Mouse (Mus musculus) embryonic fibroblast, embryonic 13.5 days (primary cell): ENCODE data around the gene Pltp. TPM values are rescaled to one million over a fixed set of nuclear protein-coding genes. Genes with fewer than 3 reads are reported as not detected.
"Not testable (repeated sequence)": the region's sequence is repeated elsewhere in the genome, so short reads cannot be mapped to it uniquely, and the experiment has no call there.

Experiments
- H3K27ac ChIP-seq: 2 replicates; pipeline ENCODE4 v1.5.1; 2012; ENCODE audit warnings: low read length, control low read depth, inconsistent platforms; ENCODE audit not compliant: insufficient read depth
- H3K4me1 ChIP-seq: 2 replicates; pipeline ENCODE4 v1.6.1; 2011; ENCODE audit warnings: low read length; ENCODE audit not compliant: control insufficient read depth, insufficient read depth
- H3K4me3 ChIP-seq: 2 replicates; pipeline ENCODE4 v1.5.1; 2011; ENCODE audit warnings: mild to moderate bottlenecking, control low read depth, low read length; ENCODE audit not compliant: insufficient read depth
- CTCF ChIP-seq: IDR thresholded peaks from 2 replicates; pipeline ENCODE4 v1.5.1; 2011; ENCODE audit warnings: mild to moderate bottlenecking, control low read depth, low read length, moderate library complexity, borderline replicate concordance; ENCODE audit not compliant: insufficient read depth
- POLR2A ChIP-seq: IDR thresholded peaks from 2 replicates; pipeline ENCODE4 v1.6.1; 2011; ENCODE audit warnings: low read depth, mild to moderate bottlenecking, control low read depth, low read length, moderate library complexity
- polyA plus RNA-seq: library from polyadenylated mRNA; stranded (reverse); fragments of >200 nt; gene quantifications from 2 replicates; pipeline ENCODE4 v1.2.4, GENCODE M21; 2011; ENCODE audit warnings: low read depth; ENCODE audit not compliant: missing spikeins, insufficient read length

Gene Pltp
- polyA plus RNA-seq, 1 experiment, result 39.5 TPM

GRCm38 (mm10) chr2:164867566-164867965 lies 10.1 kb upstream of the Pltp start:
- Histone ChIP-seq H3K4me3 (no peak overlapping the region), H3K4me1 (peaks cover 6% of the 10 kb centered on the region), H3K27ac (no peak overlapping the region)
- TF ChIP-seq CTCF (peak; percentile 26; the same call in 1 of the 2 replicates), POLR2A (no peak)

GRCm38 (mm10) chr2:164866741-164867551 lies 9.4 kb upstream of the Pltp start:
- H3K4me1 ChIP-seq, result peaks cover 7% of the 10 kb centered on the region
- no peak overlapping the region for H3K4me3 ChIP-seq
- H3K27ac ChIP-seq, result no peak overlapping the region
- no peak for TF ChIP-seq POLR2A

DNA sequence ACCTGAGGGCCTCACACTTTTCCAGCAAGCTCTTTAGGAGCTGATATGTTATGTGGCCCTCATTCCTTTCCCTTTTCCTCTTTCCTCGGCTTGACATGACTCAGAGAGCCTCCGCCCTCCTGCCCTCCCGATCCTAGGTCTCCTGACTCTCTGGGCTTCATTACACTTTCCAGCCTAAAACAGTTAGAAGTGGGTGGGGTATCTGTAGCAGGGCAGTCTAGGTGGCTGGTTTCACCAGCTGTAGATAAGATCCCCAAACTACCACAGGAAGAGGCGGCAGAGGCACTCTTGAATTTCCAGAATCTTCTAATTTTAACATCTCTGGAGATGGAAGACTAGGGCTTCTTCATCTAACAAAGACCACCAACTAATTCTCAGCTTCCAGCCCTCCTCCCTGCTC lies 7.1 kb upstream of the Pltp start:
- Histone ChIP-seq H3K4me3 (no peak overlapping the region), H3K27ac (no peak overlapping the region), H3K4me1 (peaks cover 12% of the 10 kb centered on the region)
- TF ChIP-seq CTCF (no peak), POLR2A (no peak)

DNA sequence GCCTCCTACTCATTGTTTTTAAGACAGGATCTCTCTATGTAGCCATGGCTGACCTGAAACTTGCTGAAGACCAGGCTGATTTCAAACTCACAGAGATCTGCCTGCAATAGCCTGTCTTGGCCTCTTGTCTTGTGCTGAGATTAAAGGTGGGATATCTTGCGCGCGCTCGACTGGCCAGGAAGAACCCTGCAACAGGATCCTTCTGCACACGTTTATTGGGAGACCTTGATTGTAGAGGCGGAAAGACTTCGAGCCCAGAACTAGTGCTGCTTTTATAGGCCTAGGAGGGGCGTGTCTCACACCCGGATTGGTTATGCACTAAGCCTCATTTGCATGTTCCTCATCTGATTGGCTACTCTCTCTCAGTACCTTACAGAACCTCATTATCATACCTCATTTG lies 5.9 kb upstream of the Pltp start:
- peaks cover 12% of the 10 kb centered on the region for H3K4me1 ChIP-seq
- H3K27ac ChIP-seq, H3K4me3 ChIP-seq: not testable (repeated sequence)

GRCm38 (mm10) chr2:164862179-164862861 lies 4.8 kb upstream of the Pltp start:
- Histone ChIP-seq H3K27ac (peak overlapping the region; percentile 29; the same call in 1 of the 2 replicates), H3K4me3 (no peak overlapping the region), H3K4me1 (peaks cover 12% of the 10 kb centered on the region)
- TF ChIP-seq POLR2A, result no peak
- no peak for TF ChIP-seq CTCF

DNA sequence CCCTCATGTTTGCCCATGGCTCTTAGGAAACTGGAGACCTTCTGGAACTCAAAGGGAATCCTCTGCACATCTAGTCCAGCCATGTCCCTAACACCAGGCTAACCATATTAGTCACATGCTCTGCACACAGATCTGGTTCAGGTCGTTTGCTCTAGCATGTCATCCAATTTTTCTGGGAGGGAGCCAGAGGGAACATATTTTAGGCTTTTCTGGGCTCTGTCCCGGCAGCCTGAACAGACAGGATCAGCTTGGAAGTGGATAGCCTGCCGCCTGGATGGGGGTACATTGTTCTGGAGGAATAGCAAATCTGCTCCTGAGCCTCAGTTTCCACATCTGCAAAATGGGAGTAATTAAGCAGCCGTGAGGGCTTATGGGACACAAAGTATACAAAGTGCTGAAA lies 3.6 kb upstream of the Pltp start:
- H3K4me3 ChIP-seq, result no peak overlapping the region
- H3K27ac ChIP-seq, result no peak overlapping the region
- H3K4me1 ChIP-seq, result peaks cover 12% of the 10 kb centered on the region
- TF ChIP-seq POLR2A (no peak), CTCF (no peak)

DNA sequence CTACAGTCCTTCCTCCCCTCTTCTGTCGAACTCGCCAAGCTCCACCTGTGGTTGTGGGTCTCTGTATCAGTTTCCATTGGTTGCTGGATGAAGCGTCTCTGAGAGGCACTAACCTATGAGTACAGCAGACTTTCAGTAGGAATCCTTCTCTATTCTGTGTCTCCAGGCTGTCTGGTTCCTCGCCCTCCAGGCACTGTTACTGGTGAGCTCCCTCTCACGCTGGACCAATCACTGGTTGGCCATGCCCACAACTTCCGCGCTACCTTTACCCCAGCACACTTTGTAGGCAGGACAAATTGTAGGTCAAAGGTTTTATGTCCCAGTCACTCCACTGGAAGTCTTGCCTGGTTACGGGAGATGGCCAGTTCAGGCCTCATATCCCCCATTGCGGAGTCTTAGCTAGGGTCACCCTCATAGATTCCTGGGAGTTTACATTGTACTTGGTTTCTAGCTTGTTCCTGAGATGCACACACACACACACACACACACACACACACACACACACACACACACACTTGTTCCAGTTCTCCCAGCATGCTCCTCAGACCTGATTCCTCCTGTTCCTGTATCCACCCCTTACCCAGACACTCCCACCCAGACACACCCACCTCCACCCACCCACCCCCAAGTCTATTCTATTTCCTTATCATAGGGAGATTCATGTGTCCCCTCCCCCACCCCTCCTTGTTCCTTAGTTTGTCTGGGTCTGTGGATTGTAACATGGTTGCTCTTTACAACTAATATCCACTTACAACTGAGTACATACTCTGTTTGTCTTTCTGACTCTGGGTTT lies 2.3 kb upstream of the Pltp start:
- H3K27ac ChIP-seq, result no peak overlapping the region
- TF ChIP-seq POLR2A (no peak), CTCF (no peak)
- H3K4me3 ChIP-seq, result no peak overlapping the region
- H3K4me1 ChIP-seq, result peaks cover 12% of the 10 kb centered on the region

DNA sequence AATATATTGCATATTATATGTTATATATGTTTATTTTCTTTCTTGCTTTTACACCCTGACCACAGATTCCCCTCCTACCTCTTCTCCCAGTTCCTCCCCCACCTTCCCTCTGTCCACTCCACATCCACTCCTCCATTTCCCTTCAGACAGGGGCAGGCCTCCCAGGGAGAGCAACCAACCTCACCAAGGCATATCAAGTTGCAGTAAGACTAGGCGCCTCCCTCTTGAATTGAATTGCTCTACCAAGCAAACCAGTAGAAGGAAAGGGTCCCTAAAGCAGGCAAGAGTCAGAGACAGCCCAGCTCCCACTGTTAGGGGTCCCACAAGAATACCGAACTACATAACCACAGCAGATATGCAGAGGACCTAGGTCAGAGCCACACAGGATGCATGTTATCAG lies 1.6 kb upstream of the Pltp start:
- Histone ChIP-seq H3K4me1 (peaks cover 8% of the 10 kb centered on the region), H3K4me3 (no peak overlapping the region), H3K27ac (no peak overlapping the region)
- TF ChIP-seq POLR2A, result no peak
- no peak for TF ChIP-seq CTCF

GRCm38 (mm10) chr2:164857842-164858553 lies 487 bp upstream of the Pltp start:
- Histone ChIP-seq H3K27ac (0 out of 2 replicates have a peak overlapping the region, but pooled peaks have one; percentile 7), H3K4me1 (peaks cover 8% of the 10 kb centered on the region), H3K4me3 (peak overlapping the region; percentile 66)
- TF ChIP-seq POLR2A (no peak), CTCF (no peak)
